Mouse (Mus musculus): Measurements from ENCODE around the gene Nudt22. TPM values are rescaled to one million over a fixed set of nuclear protein-coding genes. Genes with fewer than 3 reads are reported as not detected.

The Nudt22 gene
- polyA plus RNA-seq, 1 experiment from 2014 or later: 20.7 TPM

DNA sequence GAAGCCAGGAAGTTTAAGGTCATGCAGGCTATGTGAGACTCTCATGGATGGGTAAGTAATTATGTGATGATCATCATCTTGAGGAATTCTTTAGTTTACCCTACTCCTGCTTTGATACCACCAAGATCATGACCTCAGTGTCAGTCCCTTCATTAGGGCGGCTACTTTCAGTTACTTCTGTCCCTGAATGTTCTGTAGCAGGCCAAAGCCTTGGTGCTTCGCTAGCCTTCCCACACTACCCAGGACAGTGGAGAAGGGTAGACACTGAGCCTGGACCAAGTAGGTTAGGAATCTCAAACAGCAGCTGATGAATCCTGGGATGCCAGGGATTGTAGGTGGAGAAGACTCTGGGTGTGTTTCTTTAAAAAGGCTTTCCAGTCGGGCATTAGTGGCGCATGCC, 14.5 kb downstream of the Nudt22 start:
- no peaks in the 10 kb centered on the region for H3K9me3 ChIP-seq (ENCODE audit: low read depth, low read length)
- WGBS: 92% methylated on average over 4 of the region's 4 CpGs
- ATAC-seq (ENCODE audit: insufficient read depth): no peak
- peaks cover 54% of the 10 kb centered on the region for H3K36me3 ChIP-seq (ENCODE audit: insufficient read depth)
- H3K27ac ChIP-seq (ENCODE audit: low read depth): no peak overlapping the region
- no peak for DNase-seq
- peaks cover 12% of the 10 kb centered on the region; the same call in 1 of the 2 replicates for H3K4me1 ChIP-seq (ENCODE audit: insufficient read depth)
- H3K4me3 ChIP-seq (ENCODE audit: low read depth, low read length): no peak overlapping the region
- H3K27me3 ChIP-seq (ENCODE audit: insufficient read depth, low read length): no peaks in the 10 kb centered on the region
- no peak overlapping the region for H3K9ac ChIP-seq
- TF ChIP-seq CTCF (IDR thresholded peaks at IDR 0.05; ENCODE audit: low read depth): no peak
- H3K4me2 ChIP-seq: peak overlapping the region; percentile 71

GRCm38 (mm10) chr19:6980381-6981093, 15.4 kb downstream of the Nudt22 start, which contains the start of gene Fkbp2:
Fkbp2 (minus strand) TSS chr19:6980501.
- H3K4me1 ChIP-seq (ENCODE audit: insufficient read depth): peaks cover 15% of the 10 kb centered on the region; the same call in 1 of the 2 replicates
- ATAC-seq (ENCODE audit: insufficient read depth): peak; percentile 88
- 1% methylated on average over 38 of the region's 38 CpGs for WGBS
- peaks cover 51% of the 10 kb centered on the region for H3K36me3 ChIP-seq (ENCODE audit: insufficient read depth)
- peak; percentile 100 for DNase-seq
- no peaks in the 10 kb centered on the region for H3K9me3 ChIP-seq (ENCODE audit: low read depth, low read length)
- H3K4me3 ChIP-seq (ENCODE audit: low read depth, low read length): peak within 1 kb of the TSS; percentile 58
- no peaks in the 10 kb centered on the region for H3K27me3 ChIP-seq (ENCODE audit: insufficient read depth, low read length)
- H3K4me2 ChIP-seq: peak within 1 kb of the TSS; percentile 71
- no peak for TF ChIP-seq CTCF (IDR thresholded peaks at IDR 0.05; ENCODE audit: low read depth)
- H3K9ac ChIP-seq: peak within 1 kb of the TSS; percentile 79
- peak within 1 kb of the TSS; percentile 89 for H3K27ac ChIP-seq (ENCODE audit: low read depth)

DNA sequence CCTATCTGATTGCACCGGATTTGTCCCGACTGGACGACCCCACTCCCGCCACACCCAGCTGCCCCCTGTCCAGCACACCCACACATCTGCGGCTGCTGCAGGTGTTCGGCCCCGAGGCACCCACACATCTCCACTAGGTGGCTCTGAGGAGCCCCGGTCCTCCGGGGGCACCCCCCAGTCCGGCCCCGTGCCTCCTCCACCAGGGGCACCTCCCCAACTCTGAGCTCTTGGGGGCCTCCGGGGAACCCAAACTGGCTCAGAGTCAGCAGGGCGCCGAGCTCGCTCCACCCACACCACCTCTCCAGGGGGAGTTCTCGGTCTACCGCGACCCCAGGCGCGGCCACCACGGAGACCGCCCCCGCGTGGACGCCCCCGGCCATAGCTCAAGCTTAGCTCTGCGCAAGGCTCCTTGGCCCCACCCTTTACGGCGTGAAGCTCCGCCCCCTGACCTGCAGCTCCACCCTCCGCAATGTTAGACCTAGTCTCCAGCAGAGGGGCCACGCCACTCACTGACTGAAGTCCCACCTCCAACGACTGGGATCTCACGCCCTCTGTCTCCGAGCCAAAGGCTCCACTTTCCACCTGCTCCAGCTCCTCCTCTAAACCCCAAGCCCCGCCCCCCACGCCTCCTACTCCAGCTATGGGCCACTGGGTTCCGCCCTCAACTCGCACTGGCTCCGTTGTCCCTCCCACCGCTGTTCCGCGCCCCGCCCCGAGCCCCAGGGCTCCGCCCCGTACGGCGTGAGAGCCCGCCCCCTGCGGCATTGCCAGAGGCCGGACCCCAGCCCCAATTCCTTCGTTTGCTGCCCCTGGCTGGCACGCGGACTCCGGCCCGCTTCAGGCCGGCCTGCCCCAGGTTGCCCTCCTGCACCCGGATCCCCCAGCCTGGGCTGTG, 16.2 kb downstream of the Nudt22 start:
- DNase-seq (peak; percentile 99), ATAC-seq (ENCODE audit: insufficient read depth) (peak; percentile 85)
- Histone ChIP-seq H3K27ac (ENCODE audit: low read depth) (peak overlapping the region; percentile 89), H3K4me3 (ENCODE audit: low read depth, low read length) (peak overlapping the region; percentile 58), H3K4me2 (peak overlapping the region; percentile 71), H3K9ac (peak overlapping the region; percentile 79), H3K27me3 (ENCODE audit: insufficient read depth, low read length) (no peaks in the 10 kb centered on the region), H3K36me3 (ENCODE audit: insufficient read depth) (peaks cover 43% of the 10 kb centered on the region), H3K4me1 (ENCODE audit: insufficient read depth) (peaks cover 15% of the 10 kb centered on the region; the same call in 1 of the 2 replicates), H3K9me3 (ENCODE audit: low read depth, low read length) (no peaks in the 10 kb centered on the region)
- peak; percentile 76 for TF ChIP-seq CTCF (IDR thresholded peaks at IDR 0.05; ENCODE audit: low read depth)
- under 1% methylated on average over 59 of the region's 59 CpGs for WGBS

DNA sequence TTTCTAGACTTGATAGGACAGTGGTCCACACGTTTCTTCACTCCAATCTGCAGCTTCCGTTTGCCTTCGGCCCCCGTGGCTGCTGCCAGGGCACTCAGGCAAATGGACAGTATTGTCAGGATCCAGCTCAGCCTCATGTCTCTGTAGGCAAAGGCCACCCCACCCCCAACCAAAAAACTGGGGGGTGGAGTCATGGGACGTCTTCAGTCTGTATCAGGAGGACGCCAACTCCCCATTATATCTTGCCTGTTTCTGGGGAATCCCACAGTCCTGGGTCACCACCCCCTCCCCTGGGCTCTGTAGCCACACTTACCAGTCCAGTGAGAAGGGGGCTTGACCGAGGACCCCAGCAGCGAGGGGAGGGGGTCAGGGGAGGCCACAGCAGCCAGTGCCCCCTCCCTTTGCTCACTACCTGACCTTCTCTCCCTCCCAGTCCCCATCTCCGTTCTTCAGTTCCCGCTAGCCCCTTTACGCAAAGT, 16.9 kb downstream of the Nudt22 start:
- peak overlapping the region; percentile 71 for H3K4me2 ChIP-seq
- no peak for ATAC-seq (ENCODE audit: insufficient read depth)
- H3K9ac ChIP-seq: peak overlapping the region; percentile 56
- peaks cover 38% of the 10 kb centered on the region for H3K36me3 ChIP-seq (ENCODE audit: insufficient read depth)
- TF ChIP-seq CTCF (IDR thresholded peaks at IDR 0.05; ENCODE audit: low read depth): no peak
- peak overlapping the region; percentile 37; the same call in 1 of the 2 replicates for H3K27ac ChIP-seq (ENCODE audit: low read depth)
- DNase-seq: peak; percentile 66
- H3K4me3 ChIP-seq (ENCODE audit: low read depth, low read length): peak overlapping the region; percentile 58
- H3K27me3 ChIP-seq (ENCODE audit: insufficient read depth, low read length): no peaks in the 10 kb centered on the region
- WGBS: 5% methylated on average over 11 of the region's 11 CpGs
- H3K4me1 ChIP-seq (ENCODE audit: insufficient read depth): peaks cover 15% of the 10 kb centered on the region; the same call in 1 of the 2 replicates
- H3K9me3 ChIP-seq (ENCODE audit: low read depth, low read length): no peaks in the 10 kb centered on the region

DNA sequence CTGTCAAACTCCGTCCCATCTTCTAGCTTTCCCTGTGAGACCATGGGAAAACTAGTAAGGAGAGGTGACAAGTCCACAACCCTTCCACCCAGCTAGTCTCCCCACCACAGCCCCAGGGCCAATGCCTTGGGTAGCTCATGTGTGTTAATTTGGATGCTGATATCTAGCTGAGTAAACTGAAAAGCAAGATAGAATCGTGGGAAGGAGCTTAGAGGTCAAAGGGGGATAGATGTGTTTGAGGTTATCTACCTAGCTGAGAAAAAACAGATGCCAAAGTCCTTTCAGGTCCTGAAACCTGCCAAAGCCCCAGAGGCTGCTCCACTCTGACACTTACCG, 17.3 kb downstream of the Nudt22 start:
- Histone ChIP-seq H3K9ac (peak overlapping the region; percentile 56), H3K9me3 (ENCODE audit: low read depth, low read length) (no peaks in the 10 kb centered on the region), H3K27ac (ENCODE audit: low read depth) (0 out of 2 replicates have a peak overlapping the region, but pooled peaks have one; percentile 37), H3K4me2 (peak overlapping the region; percentile 71), H3K4me1 (ENCODE audit: insufficient read depth) (peaks cover 15% of the 10 kb centered on the region; the same call in 1 of the 2 replicates), H3K4me3 (ENCODE audit: low read depth, low read length) (peak overlapping the region; percentile 58), H3K27me3 (ENCODE audit: insufficient read depth, low read length) (no peaks in the 10 kb centered on the region), H3K36me3 (ENCODE audit: insufficient read depth) (peaks cover 34% of the 10 kb centered on the region)
- WGBS: 37% methylated on average over 3 of the region's 3 CpGs
- DNase-seq (no peak), ATAC-seq (ENCODE audit: insufficient read depth) (no peak)
- no peak for TF ChIP-seq CTCF (IDR thresholded peaks at IDR 0.05; ENCODE audit: low read depth)

GRCm38 (mm10) chr19:6977759-6978638, 17.9 kb downstream of the Nudt22 start:
- Histone ChIP-seq H3K27ac (ENCODE audit: low read depth) (no peak overlapping the region), H3K4me2 (peak overlapping the region; percentile 71)
- 75% methylated on average over 13 of the region's 13 CpGs for WGBS

More at GRCm38 (mm10) chr19:6977759-6978638, 17.9 kb downstream of the Nudt22 start:
- Histone ChIP-seq H3K9ac (peak overlapping the region; percentile 56; the same call in 1 of the 2 replicates), H3K4me1 (ENCODE audit: insufficient read depth) (peaks cover 15% of the 10 kb centered on the region; the same call in 1 of the 2 replicates), H3K36me3 (ENCODE audit: insufficient read depth) (peaks cover 30% of the 10 kb centered on the region), H3K4me3 (ENCODE audit: low read depth, low read length) (peak overlapping the region; percentile 58), H3K9me3 (ENCODE audit: low read depth, low read length) (no peaks in the 10 kb centered on the region), H3K27me3 (ENCODE audit: insufficient read depth, low read length) (no peaks in the 10 kb centered on the region)
- ATAC-seq (ENCODE audit: insufficient read depth) (no peak), DNase-seq (no peak)
- TF ChIP-seq CTCF (IDR thresholded peaks at IDR 0.05; ENCODE audit: low read depth): no peak

All from lung, embryonic 14.5 days (tissue).